Mouse (Mus musculus): ENCODE data around the gene Ttc39b.
"Not testable (repeated sequence)": the region's sequence is repeated elsewhere in the genome, so short reads cannot be mapped to it uniquely, and the experiment has no call there.

Ttc39b gene

DNA sequence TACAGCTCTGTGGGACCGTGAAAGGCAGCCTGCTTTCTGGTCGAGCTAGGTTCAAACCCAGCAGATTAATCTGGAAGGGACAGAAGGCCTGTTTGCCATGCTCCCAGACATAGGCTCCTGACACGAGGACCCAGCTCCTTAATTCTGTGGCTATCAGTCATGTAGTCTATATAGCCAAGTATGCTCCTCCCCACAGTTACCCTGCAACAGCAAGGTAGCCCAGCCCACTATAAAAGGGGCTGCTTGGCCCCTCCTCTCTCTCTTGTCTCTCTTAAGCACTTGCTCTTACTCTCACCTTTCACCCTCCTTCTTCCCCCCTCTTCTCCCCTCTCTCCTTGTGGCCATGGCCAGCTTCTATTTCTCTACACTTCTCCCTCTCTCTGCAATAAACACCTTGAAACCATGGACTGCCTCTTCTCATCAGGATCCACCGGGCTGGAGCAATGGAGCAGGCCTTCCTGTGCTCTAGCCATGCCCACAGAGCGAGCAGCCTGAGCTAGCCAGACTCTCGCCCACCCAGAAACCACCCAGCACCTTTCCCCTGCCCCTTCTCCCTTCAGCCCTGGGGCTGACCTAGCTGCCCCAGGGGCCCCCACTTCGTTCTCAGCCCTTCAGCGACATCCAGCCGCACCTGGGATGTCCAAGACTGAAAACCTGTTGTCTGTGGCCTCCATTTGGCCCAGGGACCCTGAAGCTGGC lies 51.0 kb downstream of the Ttc39b start:
- no peak for DNase-seq

DNA sequence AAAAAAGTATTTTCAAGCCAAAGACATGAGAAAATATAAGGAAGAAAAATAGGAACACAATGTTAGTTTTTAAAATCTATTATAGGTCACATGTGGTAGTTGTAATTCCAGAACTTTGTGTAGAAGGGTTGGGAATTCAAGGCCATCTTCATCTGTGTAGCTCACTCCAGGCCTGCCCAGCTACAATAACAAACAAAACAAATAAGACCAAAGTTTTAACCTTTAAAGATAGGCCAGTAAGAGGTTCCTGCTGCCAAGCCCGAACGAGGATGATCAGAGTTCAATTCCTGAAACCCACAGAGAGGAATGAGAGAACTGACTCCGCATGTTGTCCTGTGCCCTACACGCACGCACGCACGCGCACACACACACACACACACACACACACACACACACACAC lies 53.6 kb downstream of the Ttc39b start:
- DNase-seq: no peak

DNA sequence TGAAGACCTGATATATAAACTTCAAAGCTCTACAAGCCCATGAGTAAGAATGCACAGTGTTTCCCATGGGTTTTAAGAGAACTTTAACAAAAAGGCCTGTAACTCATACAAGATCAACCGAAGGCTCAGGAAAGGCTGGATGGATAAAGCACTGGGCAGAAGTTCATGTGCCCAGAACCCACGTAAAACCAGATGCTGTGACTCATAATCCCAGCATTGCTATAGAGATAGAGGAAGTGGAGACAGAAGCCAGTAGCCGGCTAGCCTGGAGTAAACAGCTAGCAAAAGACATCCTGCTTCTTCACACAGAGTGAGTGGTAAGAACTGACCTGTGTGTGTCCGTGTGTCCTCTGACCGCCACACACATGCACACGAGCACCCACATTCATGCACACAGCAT lies 54.4 kb downstream of the Ttc39b start:
- no peak for DNase-seq

DNA sequence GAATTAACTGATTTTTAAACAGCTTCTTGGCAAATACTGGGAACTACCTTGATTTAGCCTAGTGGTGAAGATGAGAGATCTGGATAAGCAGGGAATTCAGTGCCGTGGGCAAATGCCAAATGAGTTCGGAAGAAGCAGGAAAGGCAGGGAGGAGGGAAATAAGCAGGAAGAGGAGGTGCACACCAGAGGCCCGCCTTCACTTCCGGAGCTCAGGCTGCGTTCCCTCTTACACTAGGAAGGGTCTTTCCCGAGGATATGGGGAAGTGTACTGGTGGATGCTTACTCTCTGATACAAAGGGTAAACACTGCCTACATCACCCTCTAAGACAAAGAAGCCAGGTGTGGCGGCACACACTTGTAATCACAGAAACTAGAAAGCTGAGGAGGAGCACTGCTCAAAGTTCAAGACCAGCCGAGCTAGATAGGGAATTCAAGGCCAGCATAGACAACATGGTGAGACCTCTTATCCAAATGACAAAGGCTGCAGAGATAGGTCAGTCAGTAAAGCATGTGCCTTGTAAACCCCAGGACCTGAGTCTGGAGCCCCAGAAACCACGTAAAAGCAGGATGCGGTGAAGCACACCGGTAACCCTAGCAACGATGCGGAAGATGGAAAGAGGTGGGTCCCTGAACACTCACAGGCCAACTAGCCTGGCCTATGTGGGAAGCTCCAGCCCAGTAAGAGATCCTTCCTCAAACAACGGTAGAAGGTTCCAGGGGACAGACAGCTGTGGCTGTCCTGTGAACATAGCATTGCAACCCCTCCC lies 57.9 kb downstream of the Ttc39b start:
- DNase-seq: no peak

DNA sequence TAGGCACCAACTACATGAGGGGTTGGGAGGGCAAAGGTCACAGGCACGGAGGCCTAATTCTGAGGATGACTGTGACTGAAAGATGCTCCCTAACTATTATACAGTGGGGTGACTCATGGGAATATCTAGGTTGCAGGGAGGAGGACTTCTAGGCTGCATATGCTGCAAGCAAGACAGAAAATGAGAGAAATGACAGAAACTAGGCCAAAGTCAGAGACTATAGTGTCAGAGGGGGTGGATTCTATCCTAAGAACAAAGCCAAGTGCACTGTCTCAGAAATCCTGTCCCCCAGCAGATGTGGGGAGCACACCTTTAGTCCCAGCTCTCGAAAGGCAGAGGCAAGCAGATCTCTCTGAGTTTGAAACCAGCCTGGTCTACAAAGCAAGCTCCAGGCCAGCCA lies 59.2 kb downstream of the Ttc39b start:
- no peak for DNase-seq

DNA sequence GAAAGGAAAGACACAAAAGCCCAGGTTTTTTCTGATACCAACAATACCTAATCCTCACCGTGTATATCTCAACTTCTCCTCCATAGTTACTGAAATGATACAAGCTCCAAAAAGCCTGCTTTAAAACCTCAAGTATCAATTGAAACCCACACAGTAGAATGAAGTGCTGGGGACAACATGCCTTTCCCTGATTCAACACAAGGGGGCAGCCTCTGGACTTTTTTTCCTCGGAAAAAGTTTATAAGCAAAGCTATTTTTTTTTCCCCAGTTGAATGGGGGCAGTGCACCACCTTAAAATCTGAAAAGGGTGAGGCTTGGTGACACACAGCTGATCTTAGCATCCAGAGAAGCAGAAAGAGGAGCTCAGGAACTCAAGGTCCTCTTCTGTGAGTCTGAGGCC lies 62.1 kb downstream of the Ttc39b start:
- DNase-seq: peak; percentile 63

DNA sequence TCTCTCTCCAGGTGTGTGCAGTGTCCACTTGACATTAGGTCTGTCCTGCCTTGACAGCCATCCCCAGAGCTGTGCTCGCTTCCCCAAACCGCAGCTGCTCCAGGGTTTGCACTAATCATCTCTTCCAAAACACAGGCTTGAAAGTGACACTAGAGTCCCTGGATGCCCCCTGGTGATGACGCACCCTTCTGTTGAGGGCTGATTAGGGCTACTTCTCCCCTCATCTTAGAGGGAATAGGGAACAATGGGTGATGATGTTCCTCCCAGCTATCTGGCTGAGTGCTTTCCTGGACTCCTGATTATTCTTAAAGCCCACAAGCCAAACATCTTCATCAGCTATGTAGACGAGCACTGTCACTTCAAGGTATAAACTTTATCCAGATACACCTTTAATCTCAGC lies 64.4 kb downstream of the Ttc39b start:
- no peak for DNase-seq

DNA sequence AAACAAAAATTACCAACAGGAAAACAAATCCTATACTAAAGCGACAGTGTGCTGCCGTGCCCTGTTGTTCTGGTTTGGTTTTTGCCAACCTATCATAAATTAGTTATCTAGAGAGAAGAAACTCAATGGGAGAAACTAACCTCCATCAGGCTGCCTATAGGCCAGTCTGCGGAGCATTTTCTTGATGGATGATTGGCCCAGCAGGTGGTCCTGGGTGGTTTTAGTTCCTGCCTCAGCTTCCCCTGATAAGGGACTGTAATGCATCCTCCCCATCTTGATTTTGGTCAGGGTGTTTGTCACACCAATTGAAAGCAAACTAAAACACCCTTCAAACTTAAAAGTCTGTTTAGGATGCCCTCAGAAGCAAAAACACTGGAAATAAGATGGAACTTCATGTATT lies 65.8 kb downstream of the Ttc39b start:
- no peak for DNase-seq

DNA sequence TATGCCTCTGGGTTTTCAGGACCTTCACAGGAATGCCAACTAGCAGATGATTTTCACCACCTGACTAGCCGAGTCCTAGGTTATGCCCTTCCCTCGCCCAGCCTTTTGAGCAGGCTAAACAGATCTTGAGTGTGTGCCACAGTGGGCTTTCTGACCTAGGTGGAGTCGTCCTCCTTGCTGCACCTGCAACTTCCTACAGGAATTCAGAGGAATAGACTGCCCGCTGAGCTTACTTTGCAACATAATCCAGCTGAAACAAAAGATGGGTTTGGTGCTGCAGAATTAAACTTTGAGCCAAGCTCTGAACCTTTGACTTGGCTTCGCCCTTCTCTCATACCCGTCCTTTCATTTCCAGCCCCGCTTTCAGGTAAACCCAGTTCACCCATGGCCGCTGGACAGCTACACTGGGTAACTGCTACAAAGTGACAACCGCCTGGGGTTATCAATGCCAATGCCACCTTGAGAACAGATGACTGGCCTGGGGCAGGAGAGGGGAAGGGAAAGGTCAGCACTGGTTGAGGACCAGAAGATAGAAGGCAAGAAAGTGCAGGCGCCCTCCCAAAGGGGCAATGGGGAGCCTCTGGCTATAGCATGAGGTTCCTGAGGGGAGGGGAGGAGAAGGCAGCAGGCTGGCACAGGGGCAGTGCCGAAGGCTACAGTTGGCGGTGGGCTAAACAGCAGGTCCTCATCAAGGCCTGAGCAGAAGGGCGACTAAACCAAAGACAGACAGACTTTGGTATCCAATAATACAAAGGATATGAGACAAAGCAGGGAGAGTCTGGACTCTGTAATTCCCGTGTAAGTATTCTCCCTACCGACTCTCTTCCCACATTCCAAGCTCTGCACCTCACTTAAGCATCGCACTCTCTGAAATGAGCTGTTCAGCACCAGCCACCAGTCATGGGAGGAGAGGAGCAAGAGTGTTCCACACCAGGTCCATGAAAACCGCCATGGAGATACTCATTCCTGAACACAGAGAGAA lies 66.5 kb downstream of the Ttc39b start:
- DNase-seq: no peak

DNA sequence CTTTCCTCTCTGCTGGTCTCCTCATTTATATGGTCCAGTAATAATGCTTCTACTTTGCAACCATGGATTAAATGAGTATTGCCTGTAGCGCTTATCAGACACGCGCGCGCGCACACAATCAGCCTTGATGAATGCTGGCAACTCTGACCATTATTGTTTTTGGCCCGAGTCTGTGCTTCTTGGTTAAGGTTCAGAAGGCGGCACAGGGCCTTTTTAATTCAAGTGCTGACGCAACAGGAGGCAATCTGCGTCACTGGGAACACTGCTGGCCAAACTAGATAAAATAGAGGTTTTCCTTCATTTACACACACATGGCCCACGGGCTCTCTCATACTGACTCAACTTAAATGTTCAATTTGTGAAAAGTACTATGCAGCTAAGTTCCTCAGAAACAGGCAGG lies 67.3 kb downstream of the Ttc39b start:
- DNase-seq: no peak

DNA sequence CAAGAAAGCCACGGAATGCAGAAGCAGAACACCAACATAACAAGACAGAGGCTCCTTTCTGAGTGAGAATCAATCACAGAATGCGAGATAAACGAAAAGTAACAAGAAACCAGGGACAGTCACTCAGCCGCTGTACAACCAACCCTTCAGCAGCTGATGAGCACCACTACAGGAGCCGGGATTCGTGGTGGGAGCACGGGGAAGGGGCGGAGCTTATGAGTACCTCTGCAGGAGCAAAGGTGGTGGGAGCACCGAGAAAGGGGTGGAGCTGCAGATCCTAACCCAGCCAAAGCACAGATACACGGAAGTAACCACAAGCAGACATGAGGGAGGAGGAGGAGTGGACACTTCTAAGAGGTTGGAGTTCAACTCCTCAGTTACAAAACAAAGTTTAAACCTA lies 69.1 kb downstream of the Ttc39b start:
- DNase-seq: no peak

DNA sequence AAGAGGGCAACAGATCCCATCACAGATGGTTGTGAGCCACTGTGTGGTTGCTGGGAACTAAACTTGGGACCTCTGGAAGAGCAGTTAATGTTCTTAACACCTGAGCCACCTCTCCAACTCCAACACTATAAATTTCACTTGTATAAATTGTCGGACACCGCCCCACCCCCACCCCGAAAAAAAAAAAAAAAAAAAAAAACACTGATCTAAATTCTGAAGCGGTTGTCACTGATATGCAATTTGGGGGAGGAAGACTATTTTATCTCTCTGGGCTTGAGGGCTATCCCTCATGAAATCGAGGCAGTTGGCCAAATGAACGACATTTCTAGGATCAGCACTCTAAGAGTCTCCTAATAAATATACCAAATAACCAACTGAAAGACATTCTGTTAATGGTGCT lies 70.4 kb downstream of the Ttc39b start:
- no peak for DNase-seq

DNA sequence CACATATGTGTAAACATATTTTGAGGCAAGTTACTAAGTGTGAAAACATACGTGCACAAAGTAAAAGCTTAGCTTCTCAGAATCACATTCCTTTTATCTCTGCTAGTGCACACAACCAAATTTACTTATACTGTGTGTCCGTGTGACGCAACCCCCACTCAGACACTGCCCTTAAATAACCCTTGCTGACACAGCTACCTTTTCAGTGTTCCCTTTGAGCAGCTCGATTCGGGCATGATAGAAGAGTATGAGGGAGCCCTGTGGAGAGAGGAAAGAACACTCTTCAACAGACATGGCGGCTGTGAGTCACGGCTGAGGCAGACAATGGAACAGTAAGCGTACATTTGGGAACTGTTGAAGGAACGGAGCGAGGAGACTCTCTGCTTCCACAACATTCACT lies 80.3 kb downstream of the Ttc39b start:
- DNase-seq: no peak

DNA sequence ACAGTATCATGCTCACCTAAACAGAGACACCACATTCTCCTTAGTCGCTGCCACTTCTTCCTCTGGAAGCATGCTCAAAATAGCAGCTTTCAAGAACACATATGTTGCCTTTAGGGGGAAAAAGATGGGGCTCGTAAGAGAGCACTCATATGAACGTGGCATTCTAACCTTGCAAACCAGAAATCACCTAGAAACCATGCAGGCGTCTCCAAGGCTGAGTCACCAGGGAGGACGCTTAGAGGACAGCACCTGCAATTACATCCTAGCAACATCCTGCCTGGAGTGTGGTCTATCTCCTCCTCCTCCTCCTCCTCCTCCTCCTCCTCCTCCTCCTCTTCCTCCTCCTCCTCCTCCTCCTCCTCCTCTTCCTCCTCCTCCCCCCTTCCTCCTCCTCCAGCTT lies 82.4 kb downstream of the Ttc39b start:
- DNase-seq: no peak

DNA sequence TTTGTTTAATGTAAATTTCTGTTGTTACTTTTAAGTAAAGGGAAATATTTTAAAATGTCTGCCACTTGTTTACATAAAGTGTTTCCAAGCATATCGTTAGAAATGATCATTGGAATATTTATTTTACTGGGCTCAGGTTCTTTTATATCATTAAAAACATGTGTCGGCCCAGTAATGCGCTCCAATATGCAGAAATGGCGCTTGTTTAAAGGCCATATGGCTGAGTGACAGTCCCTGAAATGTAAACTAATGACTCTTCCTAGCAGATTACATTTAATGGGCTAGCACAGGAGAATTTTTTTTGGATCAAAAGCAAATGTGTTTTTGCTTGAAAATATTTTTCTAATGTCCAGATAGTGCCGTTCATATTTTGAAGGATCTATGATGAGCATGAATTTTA lies 86.4 kb downstream of the Ttc39b start:
- no peak for DNase-seq

DNA sequence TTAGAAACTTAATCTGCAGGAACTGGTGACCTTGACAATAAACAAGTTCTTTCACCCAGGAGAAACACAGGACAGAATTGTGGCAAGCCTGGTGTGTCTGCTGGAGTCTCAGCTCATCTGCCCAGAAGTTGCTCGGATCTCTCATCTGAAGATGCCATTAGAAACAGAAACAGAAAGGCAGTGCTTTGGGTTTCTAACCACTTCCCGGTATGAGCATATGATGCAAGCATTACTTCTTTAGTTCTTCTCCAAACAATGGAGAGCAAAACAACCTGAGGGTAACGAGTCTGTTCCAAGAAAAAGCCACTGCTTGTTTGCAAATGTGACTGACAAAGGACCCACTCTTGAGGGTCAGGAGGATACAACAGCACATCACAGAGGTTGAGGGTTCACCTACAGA lies 88.8 kb downstream of the Ttc39b start:
- DNase-seq: not testable (repeated sequence)

DNA sequence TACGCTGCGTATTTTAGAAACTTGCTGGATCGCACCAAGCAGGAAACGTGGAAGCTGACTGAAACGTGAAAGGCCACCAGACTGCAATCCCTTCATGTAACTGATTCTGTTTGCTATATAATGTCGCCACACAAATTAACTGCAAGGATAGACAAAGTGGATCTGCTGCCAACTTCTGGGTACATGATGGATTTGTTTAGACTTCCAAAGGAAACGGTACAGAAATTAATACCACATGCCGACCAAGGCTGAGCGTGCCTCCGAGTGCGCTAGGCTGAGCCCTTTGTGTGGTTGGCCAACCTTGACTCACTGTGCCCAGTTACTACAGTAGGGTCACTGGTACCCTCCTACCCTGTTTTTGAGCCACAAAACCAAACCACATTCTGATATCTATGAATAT lies 89.3 kb downstream of the Ttc39b start:
- no peak for DNase-seq

DNA sequence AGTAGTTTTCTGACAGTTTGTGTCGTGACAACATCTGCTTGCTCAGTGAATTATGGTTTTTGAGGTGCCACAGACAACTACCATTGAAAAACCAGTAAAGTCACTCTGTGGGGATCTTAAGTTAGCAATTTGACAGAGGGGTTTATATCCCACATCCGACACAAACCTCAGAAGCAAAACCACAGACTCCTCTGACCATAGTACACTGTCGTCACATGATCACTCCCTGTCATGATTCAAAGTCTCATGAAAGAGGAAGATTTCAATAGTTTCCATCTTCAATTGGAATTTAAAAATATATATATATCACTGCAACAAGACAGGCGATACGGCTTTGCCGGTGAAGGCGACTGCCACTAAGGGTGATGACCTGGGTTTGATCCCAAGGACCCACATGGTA lies 89.9 kb downstream of the Ttc39b start:
- DNase-seq: no peak

DNA sequence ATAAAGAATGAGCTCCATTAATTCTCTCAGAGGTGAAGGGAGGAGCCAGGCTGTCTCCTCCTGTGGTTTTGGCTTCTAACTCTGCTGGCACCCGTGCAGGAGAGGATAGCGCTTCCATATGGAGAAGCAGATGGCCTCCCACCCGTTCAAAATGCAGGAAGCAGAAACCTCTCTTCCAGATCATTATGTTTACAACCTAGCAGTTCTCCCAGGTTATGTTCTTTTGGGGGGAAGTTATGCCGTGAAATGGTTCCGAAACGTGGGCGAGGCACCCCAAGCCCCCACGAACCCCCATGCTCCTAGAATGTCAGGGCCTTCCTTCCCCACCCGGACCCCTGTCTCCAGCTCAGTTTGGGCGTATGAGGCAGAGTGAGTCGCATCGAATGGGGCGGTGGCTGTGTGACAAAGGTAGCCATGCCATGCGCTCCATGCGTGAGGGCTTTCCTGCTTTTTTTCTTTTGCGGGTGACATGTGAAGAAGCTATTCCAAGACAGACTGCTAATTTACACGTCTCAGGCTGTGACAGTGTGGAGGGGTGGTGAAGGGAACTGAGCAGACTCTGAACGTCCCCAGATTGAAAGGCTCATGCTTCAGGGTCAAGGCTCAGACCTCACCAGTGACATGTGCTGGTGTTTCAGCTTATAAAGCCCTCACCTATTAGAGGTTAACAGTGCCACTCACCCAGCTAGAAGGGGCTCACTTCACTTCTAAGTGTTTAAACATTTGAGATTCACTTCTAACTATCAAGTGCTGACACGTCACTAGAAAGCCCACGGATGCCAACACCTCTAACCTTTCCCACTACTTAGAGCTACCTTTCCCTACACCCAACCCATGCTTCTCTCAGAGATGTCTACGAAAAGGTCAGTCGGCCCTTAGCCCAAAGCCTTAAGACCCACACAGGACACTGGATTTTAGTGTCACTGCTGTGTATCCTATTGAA lies 90.6 kb downstream of the Ttc39b start:
- DNase-seq: peak; percentile 58

DNA sequence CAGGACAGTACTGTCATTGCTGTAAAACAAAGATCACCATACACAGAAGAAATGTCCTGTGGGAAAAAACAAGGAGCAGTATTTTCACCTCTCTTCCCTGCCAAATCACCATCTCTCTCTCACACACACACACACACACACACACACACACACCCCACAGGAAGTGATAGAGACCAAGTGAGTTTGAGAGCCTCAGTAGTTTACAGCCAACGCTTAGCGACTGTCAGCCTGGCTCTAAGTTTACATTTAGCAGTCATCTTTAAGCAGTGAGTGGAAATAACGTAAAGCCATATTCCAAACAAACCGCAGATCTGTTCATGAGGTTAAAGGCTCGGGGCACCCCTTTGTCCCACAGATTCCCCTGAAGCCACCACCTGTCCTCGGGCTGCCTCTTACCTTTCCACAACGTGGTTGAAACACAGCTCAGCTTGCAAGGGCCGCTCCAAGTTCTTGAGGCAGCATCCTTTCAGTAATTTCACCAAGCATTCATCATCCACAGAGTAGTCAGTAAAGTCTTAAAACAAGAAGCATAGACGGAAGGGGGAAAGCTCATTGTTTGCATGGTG lies 91.7 kb downstream of the Ttc39b start:
- no peak for DNase-seq

DNA sequence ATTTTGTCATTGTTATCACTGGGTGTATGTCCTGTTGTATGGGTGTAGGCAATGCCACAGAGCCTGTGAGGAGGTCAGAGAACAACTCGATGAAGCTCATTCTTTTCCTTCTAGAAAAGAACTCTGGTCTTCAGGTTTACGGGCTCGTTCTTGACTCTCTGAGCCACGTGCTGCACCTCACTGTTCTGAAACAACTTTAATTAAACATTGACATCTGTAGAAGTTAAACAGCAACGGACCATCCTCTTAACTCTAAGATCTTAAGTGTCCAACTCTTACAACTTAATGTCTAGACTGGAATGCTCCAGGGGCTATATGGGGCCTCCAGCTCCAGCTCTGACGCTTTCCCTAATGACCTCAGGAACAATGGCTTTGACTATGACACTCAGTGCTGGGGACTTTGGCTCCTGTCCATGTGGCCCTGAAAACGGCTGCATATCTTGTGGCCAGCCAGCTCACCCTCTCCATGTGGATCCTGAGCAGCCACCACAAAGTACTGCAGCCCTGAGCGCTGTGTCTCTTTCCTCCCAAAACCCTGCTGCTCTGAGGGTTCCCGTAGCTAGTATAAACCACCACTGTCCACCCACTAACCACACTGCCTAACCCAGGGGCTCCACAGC lies 95.3 kb downstream of the Ttc39b start:
- no peak for DNase-seq

DNA sequence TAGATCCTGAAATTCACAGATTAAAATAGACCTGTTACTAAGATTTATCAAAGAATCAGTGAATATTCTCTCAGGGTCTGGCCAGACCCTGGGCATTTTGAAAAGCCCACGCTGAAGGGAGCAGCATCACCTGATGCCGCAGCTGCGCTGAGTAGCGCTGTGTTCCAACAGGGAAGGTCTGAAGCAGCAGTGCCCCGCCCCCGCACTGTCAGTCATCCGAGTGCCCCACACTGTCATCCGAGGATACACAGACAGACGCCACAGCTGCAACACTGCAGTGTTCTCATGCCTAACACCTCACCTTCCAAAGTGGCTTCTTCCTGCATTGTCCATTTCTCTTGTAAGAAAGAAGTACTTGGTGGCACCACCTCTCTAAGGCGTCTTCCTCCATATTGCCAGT lies 96.0 kb downstream of the Ttc39b start:
- DNase-seq: no peak
